Mouse (Mus musculus): ENCODE data around the gene Gm15091. TPM values are rescaled to one million over a fixed set of nuclear protein-coding genes. Genes with fewer than 3 reads are reported as not detected.

Gene Gm15091
- not detected in 2 replicates for polyA plus RNA-seq (2015; fragmentation: Nextera tagmentation; extraction: Ambion mirVana)

DNA sequence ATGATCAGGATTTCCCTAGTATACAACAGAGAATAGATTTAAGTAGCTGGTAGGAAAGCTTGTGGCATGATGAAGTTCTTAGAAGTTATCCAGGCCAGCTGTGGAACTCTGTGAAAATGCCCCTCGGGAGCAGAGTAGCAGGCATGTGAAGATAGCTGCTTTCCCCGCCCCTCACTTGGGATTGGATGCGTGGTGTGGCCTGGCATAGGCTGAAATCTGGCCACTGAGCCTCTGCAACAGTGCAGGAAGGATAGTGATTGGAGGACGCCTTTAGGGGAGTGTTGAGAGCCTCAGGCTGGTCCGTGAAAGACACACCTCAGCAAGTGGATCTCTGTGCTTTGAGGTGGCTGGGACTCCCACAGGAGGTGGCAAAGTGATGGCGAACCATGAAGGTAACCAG is at the start of gene Gm15091:
Gm15091 (plus strand) TSS at position 301 of the 400 bp plus-strand sequence.

Other genes with a start within 250 kb of the Gm15091 start
- not detected in 2 replicates for gene Gm15097, start 157.2 kb upstream of the Gm15091 start, polyA plus RNA-seq (2015; fragmentation: Nextera tagmentation; extraction: Ambion mirVana)